ENCODE assay signal across 9 mouse cellular contexts in the genomic region with DNA sequence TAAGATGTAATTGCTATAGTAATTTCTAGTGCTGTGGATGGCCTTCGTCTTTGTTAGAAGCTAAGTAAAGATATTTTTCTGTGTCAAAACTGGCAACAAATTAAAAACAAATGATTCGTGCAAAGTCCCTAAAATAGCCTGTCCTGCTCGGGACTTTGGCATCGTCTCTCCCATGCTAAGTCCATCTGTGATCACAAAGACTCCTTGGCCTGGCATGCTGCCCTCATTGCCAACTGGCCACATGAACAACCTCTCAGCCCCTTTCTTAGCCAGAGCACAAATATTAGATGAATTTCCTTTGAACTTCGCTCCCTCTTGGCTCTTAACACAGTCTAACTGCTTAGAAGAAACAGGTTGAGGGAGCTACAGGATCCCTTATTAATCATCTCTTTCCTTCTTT.
DNase-seq lines count a peak whose midpoint lies in the region; ATAC-seq and TF ChIP-seq lines count a peak whose summit lies in the region.
"Had no signal": no experiment of that assay in that cellular context is flagged by ENCODE, and none has a peak within 500 bp of the region (broad histone marks: within the 10 kb centered on the region; RNA-seq: fewer than 3 reads in every experiment).

No protein-coding gene starts in this region.

- 52% methylated on average over 5 of the region's 5 CpGs for WGBS in lung, adult 2 months
- WGBS in neural tube, embryonic 15.5 days: 88% methylated on average over 5 of the region's 5 CpGs

- no peaks in the 10 kb centered on the region for H3K4me1 ChIP-seq in lung, adult 2 months (ENCODE audit: control insufficient read depth, insufficient read depth, low read length)
- no peaks in the 10 kb centered on the region for H3K4me1 ChIP-seq in neural tube, embryonic 15.5 days

- H3K36me3 ChIP-seq in neural tube, embryonic 15.5 days: no peaks in the 10 kb centered on the region

- no peak for TF ChIP-seq CTCF in lung, adult 2 months (IDR thresholded peaks at IDR 0.05; ENCODE audit: insufficient read depth, low read length)

- H3K4me3 ChIP-seq in lung, adult 2 months (replicated peaks; ENCODE audit: extremely low read depth, low read depth, low read length): no peak overlapping the region
- no peak overlapping the region for H3K4me3 ChIP-seq in neural tube, embryonic 15.5 days (replicated peaks)

- no peak overlapping the region for H3K9ac ChIP-seq in neural tube, embryonic 15.5 days (replicated peaks)

- no peak for ATAC-seq in neural tube, embryonic 15.5 days (ENCODE audit: low FRiP score)
- ATAC-seq: inflammation-experienced regulatory T-cells, adult 6 months had no signal

- H3K4me2 ChIP-seq in neural tube, embryonic 15.5 days: no peak overlapping the region

- H3K27ac ChIP-seq in neural tube, embryonic 15.5 days (replicated peaks): no peak overlapping the region

- H3K9me3 ChIP-seq in neural tube, embryonic 15.5 days (replicated peaks): no peaks in the 10 kb centered on the region

- TF ChIP-seq POLR2A in lung, adult 2 months (IDR thresholded peaks at IDR 0.05; ENCODE audit: borderline replicate concordance, extremely low read depth, low read depth, low read length): no peak

- H3K27me3 ChIP-seq in neural tube, embryonic 15.5 days (replicated peaks): no peaks in the 10 kb centered on the region

- DNase-seq in adrenal gland, postnatal 10 days: peak; percentile 59
- DNase-seq in adrenal gland, adult 18-20 months (ENCODE audit: low spot score in 2 of 2): no peak
- peak; percentile 30 for DNase-seq in lung, postnatal 10 days
- no peak for DNase-seq in lung, adult 2 months
- peak; percentile 65 for DNase-seq in cerebellum, adult 9-11 months
- DNase-seq in kidney, adult 8-10 months: peak; percentile 35 to 61
- no peak for DNase-seq in layer of hippocampus, adult 11-12 months (ENCODE audit: low spot score)

Comparison
In these comparisons a context has a peak if more than half of its experiments do, and no peak if none do; other contexts are left out.
1. DNase-seq: peak in adrenal gland, postnatal 10 days (single experiment), lung, postnatal 10 days (single experiment), cerebellum, adult 9-11 months (single experiment) and kidney, adult 8-10 months (2 of 2); none in adrenal gland, adult 18-20 months (0 of 2), lung, adult 2 months (single experiment) and layer of hippocampus, adult 11-12 months (single experiment).